Mouse (Mus musculus): ENCODE data around the gene Usp40. TPM values are rescaled to one million over a fixed set of nuclear protein-coding genes. Genes with fewer than 3 reads are reported as not detected.

Gene Usp40
- total RNA-seq, 1 experiment from 2014 or later: 25.5 TPM

GRCm38 (mm10) chr1:87947681-87948091 lies 60.7 kb downstream of the Usp40 start:
- DNase-seq: no peak

DNA sequence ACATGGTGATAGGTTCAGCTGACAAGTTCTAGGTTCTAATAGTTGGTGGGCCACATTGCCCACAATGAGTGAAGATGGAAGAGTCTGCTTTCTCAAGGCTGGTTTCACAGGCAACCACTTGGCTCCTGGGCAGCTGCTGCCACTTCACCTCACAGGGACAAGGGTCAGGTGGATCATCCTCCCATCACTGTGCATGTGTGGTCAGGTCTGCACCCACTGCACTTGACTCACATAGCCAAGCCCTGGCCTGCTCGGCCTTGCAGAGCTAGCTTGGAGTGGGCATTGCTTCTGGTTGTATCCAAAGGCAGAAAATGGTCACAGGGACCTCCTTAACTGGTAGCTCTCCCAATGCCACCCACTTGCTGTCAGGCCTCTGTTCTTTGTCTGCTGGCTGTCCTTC lies 66.6 kb downstream of the Usp40 start:
- no peak for DNase-seq

DNA sequence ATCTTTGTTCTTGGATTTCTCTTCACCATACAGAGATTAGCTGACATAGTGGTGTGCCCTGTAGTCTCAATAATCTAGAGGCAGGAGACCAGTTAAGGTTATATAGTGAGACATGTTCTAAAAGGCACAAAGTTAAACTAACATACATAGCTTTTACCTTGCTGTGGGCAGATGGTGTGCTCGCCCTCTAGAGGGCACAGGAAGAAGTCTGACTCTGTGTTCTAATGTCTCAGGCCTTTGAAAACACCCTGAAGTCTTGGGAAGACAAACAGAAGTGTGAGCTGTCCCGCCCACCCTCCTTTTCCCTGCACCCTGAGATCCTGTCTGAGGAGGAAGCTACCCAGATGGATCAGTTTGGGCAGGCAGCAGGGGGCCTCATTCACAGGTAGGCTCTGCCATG lies 71.8 kb downstream of the Usp40 start:
- DNase-seq: no peak

DNA sequence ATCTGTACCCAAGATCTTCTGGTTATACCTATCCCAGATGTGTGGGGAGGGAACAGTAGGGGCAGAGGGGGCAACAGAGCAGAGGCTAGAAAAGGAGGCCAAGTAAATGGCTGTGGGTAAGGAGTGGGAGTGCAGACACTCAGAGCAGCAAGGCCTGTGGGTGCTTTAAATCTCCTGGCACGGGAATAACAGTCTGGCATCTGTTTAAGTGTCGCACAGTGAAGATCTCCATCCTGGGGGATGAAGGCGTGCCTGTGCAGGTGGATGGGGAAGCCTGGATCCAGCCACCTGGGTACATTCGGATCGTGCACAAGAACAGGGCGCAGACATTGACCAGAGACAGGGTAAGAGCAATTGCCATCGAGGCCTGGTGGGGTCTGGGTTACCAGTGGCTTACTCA lies 72.3 kb downstream of the Usp40 start:
- DNase-seq: no peak

GRCm38 (mm10) chr1:87935546-87935945 lies 72.8 kb downstream of the Usp40 start:
- peak; percentile 21 for DNase-seq

DNA sequence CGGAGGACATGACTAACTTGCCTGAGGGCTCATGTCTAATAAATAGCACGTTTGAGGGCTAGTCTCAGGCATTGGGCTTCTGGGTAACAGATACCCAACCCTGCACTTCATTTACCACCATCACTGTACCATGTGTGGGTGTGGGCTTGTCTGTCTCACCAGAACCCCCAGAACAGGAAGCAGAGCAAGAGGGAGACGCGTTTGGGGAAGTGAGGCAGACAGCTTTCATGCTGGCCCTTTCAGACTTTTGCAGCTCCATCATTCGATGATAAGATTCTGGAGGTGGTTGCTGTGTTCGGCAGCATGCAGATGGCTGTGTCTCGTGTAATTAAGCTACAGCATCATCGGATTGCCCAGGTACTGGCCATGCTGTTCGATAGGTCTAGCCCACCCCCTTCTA lies 73.3 kb downstream of the Usp40 start:
- DNase-seq: no peak

GRCm38 (mm10) chr1:87933051-87933450 lies 75.3 kb downstream of the Usp40 start:
- DNase-seq: no peak

DNA sequence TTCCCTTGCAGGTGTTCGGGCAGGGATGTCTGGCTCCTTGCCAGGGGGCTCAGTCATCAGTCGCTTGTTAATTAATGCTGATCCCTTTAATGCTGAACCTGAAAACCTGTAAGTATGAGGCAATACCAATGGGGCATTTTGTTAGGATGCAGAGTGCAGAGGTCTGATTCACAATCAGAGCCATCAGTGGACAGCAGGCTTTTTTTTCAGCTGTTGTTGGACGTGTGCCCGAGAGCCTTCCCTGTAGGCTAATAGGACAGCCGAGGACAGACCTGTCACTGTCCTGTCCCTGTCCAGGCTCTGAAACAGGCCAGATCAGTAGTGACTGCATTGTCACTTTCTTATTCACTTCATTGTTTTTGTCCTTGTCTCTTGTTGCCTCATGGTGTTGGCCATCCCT lies 78.6 kb downstream of the Usp40 start:
- DNase-seq: peak; percentile 83

- DNase-seq: no peak
Measured at GRCm38 (mm10) chr1:87924888-87925287, 83.5 kb downstream of the Usp40 start.

- DNase-seq: peak; percentile 66
Measured at GRCm38 (mm10) chr1:87922666-87923065, 85.7 kb downstream of the Usp40 start.

DNA sequence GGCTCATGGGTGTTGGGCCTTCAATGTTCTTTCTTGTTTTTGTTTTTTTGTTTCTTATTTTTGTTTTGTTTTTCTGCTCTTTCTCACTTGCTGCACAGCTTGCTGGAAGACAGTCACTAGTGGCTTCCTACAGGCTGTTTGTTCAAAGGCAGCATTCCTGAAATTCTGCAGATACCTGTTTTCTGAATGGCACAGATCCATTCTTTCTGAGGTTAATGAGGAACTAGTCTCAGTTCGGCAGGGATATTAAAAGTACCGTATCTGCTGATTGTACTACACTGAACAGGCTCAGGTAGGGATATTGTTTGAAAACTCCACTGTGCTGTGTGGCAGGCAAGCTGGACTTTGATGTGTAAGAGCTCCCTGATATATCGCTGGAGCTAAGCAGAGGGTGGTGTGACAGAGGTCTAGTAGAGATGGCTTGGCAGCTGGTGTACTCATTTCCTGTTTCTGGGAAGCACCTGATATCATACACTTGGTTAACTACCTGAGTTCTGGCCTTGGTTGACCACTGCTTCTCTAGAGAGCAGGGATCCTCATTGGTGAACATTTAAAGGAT lies 88.2 kb downstream of the Usp40 start:
- no peak for DNase-seq

DNA sequence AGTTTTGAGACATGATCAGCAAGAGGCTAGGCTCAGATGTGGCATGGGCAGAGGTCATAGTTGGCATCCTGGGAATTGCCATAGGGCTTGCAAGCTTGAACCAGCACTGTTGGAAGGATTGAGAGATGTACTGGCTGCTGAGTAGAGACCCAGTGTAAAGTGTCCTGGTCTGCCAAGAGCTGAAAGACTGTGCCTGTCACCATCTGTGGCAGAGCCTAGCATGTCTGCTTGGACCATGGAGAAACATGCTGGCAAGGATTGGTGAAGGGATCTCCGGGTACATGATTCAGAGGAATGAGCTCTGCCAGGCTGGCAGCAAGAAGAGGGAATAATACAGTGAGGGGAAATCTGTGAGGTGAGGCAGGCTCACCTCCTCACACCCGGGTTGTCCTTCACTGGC lies 90.3 kb downstream of the Usp40 start:
- DNase-seq: no peak

DNA sequence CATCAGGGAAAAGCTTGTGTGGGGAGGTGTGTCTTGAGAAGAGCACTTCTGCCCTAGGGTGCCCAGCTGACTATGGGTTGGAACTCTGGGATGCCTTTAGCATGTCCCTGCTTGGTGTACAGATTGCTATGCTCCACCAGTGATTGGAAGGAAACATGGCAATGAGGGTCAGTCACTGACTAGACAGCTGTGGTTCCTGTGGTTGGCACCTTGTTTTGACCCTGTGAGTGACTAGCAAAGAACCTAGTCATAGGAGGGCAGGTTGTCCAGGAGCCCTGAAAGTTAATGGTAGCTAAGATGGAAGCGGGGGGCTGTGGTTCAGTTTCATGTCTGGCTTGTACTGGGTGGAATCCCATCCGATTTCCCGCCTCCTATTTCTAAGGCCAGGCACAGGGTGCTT lies 91.0 kb downstream of the Usp40 start:
- DNase-seq: no peak

GRCm38 (mm10) chr1:87913356-87913755 lies 95.0 kb downstream of the Usp40 start:
- no peak for DNase-seq

GRCm38 (mm10) chr1:87910428-87910827 lies 97.9 kb downstream of the Usp40 start:
- DNase-seq: no peak

DNA sequence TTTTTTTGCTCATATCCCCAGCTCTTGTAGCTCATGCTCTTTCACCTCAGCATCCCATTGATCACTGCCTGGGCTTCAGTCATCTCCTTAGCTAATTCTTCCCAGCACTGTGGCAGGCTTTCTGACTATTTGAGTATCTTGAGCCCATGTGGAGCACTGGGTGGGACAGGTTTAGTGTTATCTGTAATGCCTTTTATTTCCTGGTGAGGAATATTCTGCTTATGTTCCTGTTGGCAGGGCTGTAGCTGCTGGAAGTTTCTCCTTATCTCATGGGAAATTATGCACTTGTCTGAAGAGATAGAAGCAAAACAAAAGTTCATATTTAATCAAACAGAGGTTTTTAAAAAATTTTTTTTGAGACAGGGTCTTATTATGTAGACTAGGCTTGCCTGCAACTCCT lies 98.8 kb downstream of the Usp40 start:
- no peak for DNase-seq

DNA sequence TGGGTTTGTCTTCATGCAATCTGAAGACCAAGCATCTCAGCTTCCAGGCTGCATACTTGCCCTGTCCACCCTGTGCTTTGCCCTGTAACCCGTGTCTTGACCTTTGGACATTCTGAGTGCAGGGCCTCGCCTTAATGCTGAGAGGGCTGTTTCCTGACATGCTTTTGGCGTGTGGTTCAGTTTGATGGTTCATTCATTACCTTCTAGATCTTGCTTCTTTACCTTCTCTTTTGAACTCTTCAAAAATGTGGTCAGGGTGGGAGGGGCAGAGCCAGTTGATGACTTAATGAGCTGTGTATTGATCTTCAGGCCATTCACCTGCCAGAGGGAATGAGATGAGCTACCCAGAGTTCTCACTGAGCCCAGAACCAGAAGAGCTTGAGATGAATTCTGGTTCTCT lies 99.6 kb downstream of the Usp40 start:
- DNase-seq: no peak

DNA sequence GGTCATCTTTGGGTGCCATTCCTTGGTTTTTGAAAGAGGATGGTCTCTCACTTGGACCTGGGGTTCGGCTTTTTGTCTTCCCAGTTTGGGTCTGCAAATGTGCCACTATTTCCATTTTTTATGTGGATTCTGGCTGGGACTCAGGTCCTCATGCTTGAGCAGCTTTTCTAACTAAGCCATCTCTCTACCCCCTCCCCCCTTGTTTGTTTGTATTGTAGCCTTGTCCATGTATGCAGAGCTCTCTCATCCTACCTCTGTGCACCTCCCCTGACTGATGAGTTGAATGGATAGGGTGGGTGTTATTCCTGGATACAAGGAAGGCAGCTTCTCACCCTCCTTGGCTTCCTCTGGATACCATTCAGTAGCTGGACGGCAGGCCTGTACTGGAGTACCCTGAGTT lies 100.3 kb downstream of the Usp40 start:
- no peak for DNase-seq

DNA sequence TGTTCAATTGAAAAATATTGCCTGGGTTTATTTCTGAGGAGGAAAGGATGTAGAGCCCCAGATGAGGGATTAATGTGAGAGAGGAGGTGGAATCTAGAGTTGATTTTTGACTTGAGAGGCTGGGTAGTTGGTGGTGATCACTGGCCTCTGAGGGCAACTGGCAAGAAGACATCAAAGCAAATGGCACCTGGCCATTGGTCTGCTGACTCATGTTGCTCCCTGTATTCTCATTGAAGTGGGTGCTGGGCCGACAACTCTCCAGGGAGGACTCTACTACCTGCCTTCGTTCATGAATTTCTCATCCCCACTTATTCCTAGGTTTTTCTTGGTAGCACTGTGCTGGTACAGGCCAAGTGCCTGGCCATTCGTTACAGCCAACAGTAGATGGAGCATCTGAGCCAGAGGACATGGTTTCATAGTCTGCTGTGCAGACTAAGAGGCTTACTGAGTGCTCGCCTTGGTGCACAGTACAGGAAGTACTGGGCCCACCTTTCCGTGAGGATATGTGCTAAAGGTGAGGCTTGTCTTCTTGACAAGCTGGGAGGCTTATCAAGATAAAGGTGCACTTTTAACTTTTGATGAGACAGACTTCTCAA lies 101.9 kb downstream of the Usp40 start:
- DNase-seq: peak; percentile 15

DNA sequence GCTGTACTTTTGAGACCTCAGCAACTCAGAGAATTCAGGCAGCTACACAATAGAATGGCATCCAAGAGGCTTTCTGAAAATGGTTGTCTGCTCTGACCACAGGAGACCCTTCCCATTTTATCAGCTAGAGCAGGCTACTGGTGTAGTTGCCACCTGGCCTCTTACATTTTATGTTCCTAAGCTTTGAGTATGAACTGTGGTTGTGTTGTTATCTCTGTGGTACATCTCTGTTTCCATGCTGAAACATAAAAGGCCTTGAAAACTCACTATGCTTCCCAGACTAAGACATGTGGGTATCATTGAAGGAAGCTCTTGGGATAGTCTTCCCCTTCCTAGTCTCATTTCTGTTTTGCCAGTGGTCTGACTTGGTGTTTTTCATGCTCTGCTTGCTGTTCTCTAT lies 106.2 kb downstream of the Usp40 start:
- no peak for DNase-seq

DNA sequence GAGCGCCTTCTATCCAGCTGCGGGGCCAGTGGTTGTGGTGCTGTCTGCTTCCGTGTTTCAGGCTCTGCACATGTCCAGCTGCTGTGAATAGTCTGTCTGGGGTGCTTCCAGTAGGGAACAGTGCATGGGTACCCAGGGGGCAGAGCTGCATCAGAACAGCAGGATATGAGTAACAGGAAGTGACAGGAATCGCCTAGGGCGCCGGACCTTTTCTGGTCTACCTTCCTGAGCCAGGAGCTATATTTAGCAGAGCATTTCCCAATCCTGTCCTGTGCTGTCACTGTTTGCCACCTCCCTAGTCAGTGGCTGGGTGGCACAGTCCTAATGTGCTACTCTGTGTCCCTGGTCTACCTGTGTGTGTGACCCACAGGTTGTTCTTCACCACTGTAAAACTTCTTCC lies 107.4 kb downstream of the Usp40 start:
- peak; percentile 67 for DNase-seq

GRCm38 (mm10) chr1:87899701-87900100 lies 108.7 kb downstream of the Usp40 start:
- no peak for DNase-seq

DNA sequence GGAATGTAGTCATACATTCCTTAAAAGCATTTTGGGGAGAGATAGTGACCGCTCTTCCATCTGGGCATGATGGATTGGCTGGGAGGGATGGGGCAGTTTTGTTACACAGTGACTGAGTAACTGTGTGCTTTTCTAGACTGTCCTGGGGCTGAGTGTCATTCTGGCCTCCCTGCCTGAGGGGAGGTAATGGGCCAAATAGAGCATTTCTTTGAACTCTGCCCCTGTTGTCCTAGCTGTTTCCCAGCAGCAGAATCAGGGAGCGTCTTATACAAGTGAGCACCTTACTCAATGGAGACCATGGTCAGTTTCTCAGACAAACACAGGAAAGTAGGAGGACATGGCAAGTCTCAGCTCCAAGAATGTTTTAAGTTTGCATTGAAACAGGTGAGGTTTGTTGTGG lies 111.4 kb downstream of the Usp40 start:
- DNase-seq: no peak
